Mouse (Mus musculus) cerebellum, adult 11-12 months (tissue): Measurements from ENCODE around the gene Dtx4.

Experiments used
- DNase-seq: peaks from one replicate; pipeline ENCODE4 v3.0.0; 2022

Dtx4 gene

GRCm38 (mm10) chr19:12465530-12466144 lies 35.6 kb downstream of the Dtx4 start:
- DNase-seq, result no peak

DNA sequence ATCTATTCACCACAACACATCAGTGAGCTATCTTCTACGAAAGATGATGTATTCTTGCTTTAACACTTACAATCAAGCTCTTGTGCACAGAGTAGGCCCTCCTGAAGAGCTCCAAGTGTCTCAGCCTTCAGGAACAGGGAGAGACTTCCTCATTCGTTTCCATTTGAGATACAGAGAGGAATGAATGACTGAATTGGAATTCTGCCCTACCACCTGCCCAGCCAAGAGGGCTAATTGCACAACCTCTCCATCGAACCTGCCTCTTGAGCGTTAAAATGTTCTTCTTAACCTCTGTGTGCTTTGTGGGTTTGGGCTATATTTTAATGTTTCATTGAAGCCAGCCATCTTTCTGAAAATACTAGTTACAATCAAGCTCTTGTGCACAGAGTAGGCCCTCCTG lies 36.6 kb downstream of the Dtx4 start:
- no peak for DNase-seq

- DNase-seq, result no peak
Observed at GRCm38 (mm10) chr19:12464127-12464526, 37.1 kb downstream of the Dtx4 start.

GRCm38 (mm10) chr19:12463722-12464035 lies 37.6 kb downstream of the Dtx4 start:
- DNase-seq, result no peak

DNA sequence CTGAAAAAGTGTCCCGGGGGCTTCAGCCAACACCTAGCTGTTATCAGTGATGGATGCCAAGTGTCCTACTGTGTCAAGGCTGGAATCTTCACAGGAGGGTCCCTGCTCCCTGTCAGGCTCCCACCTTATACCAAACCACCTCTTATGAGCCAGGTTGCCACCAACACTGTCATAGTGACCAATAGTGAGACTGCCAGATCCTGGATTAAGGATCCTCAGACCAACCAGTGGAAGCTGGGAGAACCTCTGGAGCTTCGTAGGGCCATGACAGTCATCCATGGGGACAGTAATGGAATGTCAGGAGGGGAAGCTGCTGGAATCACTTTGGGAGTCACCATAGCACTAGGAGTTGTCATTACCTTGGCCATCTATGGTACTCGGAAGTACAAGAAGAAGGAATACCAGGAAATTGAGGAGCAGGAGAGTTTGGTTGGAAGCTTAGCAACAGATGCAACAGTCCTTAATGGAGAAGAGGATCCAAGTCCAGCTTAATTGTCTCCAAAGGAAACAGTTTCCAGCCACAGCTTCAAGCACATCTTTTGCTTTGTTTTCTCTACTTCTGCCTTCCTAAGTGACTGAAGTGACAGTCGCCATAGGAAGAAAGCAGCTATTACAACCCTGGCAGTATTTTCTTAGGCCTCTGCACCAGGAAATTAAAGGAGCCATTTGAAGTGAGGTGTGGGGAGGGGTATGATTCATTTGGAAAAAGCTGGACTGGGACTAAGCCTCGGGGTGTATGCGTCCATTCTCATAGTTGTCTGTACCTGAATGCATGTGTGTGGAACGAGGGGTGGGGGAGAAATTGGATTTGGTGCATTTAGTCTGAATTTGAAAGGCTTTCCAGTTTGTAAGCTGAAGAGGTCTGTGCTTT lies 38.2 kb downstream of the Dtx4 start:
- no peak for DNase-seq

GRCm38 (mm10) chr19:12460282-12461249 lies 40.7 kb downstream of the Dtx4 start, which contains the start of gene Mpeg1:
Gene Mpeg1, plus strand, starts transcription at chr19:12460779.
- no peak for DNase-seq

DNA sequence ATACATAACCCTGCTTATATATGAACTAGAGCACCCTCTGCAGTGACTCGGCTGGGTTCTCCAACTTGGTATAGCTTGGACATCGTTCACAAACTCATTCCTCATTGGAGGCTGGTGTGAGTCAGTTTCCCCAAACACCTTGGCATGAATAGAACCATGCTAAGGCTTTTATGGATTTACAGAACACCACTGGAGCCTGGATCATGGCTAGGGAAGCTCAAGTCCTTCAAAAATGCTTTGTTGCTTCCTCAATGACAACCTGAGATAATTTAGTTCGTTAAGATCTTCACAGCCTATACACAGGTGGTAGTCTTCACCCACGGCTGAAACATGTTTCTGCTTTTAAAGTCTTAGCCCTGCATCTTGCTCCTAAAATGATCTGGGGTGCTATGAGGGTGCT lies 41.7 kb downstream of the Dtx4 start:
- DNase-seq, result no peak

DNA sequence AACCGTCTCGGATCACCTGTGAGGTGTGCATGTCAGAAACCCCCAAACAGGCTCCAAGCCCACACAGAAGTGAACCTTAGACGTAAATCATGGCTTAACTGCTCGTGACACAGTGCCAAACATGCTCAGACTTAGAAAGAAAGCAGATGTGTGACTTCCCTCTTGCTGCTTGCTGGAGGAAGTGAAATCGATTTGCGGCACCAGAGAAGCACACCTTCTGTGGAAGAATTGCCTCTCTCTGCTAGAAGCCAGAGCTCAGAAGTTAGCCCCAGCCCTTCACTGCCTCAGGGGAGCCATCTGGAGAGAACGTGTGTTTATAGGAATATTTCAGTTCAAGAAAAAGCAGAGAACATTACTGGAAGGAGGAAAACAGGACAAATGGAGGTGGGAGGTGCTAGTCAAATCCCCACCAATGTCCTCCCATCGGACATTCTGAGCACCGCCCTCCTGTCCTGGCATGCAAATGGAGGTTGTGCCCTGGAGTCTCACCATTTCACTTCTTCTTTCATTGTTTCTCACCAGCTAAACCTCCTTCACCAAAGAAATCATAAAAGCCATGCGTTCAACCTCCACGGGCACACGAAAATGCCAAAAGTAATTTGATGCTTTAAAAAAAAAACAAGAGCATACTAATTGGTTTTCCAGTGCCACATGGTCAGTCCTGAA lies 43.7 kb downstream of the Dtx4 start:
- no peak for DNase-seq

DNA sequence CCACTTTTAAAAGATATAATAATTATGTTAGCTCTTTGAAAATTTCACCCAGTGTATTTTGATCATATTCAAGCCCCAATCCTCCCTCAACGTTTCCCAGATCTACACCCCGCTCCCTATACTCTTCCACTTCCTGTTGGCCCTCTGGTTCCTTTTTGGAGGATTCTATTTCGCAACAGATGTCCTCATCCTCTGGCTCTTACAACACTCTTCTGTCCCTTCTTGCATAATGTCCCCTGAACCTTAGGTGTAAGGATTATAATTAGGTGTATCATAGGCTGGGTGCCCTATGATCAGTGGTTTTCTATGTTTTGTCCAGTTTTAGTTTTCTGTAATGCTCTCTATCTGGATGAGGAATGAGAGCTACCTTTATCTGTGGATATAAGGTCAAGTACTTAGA lies 56.2 kb downstream of the Dtx4 start:
- DNase-seq, result no peak

DNA sequence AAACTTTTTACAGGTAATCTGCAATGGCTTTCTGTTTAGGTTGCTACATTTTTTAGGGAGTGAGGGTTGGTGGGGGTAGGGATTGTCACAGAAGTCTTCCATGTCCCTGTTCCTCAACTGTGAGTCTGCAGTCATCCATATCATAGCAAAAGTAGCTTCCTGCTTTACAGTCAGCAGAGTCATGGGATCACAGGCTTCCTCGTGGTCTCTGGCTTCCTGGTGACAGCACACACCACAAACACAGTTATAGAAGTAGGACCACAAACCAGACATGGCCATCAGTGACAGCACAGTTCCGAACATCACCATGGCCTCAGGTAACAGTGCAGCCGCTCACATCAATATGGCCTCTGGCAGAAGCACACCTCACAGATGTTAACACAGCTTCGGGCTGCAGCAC lies 58.7 kb downstream of the Dtx4 start:
- no peak for DNase-seq

DNA sequence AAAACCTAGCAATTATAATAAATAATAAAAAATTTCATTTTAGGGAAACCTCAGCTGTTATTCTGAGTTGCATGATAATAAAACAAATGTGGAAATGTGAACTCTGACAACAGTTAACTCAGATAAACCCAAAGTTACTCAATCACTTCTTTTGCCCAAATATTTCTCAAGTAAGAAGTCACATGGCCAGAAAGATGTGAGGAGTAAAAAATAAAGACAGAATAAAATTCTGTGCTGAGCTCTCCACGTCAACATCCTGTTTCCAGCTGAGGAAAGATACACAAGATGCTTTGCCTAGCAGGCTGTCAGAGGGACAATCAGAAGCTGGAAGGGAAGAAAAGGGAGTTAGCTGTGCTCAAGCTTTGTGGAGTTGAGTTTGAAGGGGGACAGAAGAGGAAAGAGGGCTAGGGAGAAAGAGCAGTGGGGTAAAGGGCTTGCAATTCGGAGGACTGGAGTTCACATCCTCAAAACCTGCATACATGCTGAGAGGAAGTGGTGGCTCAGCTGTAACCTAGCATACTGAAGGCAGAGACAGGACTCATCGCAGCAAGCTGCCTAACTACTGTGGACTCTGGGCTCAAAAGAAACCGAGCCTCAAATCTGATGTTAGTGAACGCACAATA lies 61.0 kb downstream of the Dtx4 start:
- no peak for DNase-seq

GRCm38 (mm10) chr19:12439581-12439980 lies 61.7 kb downstream of the Dtx4 start:
- no peak for DNase-seq

DNA sequence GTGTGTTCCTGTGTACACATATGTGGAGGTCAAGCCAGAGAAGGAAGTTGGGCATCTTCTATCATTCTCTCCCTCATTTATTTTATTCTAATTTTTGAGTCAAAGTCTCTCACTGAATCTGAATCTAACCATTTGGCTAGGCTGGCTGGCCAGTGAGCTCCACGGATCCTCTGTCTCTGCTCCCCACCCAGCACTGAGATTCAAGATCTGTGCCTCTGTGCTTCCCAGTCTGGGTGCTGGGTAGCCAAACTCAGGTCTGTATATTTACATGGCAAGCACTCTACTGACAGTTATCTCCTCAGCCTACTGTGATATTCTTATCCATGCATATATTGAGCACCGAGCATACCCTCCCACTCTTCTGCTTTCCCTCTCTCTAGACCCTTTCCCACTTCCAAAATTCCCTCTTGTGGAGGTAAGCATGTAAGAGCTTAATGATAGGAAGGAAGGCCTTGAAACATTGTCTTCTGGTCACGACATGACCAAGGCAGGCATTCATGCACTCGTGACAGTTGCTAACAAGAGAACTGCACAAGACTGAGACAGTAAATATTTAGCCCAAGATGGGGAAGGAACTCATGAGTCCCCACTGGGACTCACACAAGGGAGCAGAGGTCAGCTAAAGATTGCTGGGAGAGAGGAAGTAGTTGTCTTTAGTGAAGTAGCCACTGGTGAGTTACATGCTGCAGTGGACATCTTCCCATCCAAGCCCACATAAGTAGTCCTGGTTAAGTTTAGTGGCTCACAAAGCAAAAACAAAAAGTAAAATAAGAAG lies 65.3 kb downstream of the Dtx4 start:
- DNase-seq, result no peak

GRCm38 (mm10) chr19:12435011-12435416 lies 66.2 kb downstream of the Dtx4 start:
- no peak for DNase-seq

DNA sequence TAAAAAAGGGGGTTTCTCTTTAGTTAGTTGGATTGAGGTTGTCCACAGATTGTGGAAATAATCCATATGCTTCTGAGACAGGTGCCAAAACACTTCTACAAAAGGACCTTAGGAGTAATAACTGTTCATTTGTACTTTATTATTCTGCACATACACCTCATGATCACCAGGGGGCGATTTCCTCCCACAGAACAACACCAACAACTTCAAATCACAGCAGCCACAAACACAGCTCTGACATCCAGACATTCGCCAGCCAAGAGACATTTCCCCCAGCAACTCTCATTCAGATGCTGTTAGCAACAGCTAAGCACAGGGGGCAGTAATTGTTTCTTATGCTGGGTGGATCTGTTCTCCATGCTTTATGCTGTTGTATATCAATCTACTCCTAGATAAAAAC lies 68.2 kb downstream of the Dtx4 start:
- peak; percentile 6 for DNase-seq

- no peak for DNase-seq
Observed at GRCm38 (mm10) chr19:12427605-12428004, 73.6 kb downstream of the Dtx4 start, which contains the start of gene Pfpl. Gene Pfpl, plus strand, starts transcription at chr19:12427905.

DNA sequence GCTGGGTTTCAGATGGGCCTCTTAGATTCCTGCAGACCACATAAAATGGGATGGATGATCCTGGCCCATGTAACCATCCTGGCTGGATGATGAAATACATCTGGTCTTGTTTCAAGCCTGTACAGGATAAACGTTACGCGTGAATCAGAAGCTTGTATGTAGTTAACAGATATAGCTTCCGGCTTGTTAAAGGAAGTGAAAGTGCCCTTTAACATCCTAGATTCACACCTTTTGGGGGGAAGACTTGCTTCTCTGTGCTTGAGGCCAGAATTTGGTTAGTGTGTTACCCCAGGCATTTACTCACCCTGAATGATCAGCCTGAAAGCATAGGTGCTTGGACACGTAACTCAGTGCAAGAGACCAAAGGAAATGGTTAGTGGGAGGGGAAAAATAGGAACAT lies 74.2 kb downstream of the Dtx4 start:
- no peak for DNase-seq

DNA sequence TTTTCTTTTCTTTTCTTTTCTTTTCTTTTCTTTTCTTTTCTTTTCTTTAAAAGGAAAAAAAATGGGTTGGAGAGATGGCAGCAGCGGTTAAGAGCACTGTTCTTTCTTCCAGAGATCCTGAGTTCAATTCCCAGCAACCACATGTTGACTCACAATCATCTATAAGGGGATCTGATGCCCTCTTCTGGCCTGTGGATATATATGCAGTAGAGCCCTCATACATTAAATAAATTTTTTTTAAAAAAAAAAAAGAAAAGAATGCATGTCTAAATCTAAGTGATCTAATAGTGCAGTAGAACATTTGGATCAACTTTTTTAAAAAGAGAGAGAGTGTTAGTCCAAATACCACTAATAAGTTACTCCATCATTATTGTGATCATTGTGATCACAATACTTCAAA lies 79.6 kb downstream of the Dtx4 start:
- DNase-seq, result no peak

DNA sequence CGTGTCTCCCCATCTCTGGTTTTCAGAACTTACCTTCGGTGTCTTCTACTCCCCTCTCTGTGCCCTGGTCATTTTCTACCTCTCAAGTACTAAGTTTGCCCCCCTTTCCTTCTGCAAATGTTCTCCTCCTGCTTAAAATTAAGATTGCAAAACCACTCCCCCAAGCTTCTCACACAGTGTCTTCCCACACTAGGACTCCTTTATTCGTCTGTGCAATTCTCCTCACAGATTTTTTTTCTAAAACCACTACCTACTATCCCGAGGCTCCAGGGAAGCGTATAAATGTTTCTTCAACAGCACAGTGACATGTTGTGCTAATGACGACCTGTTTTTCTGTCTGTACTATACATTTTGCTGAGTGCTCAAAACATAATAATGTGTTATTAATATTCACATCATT lies 80.7 kb downstream of the Dtx4 start:
- no peak for DNase-seq

DNA sequence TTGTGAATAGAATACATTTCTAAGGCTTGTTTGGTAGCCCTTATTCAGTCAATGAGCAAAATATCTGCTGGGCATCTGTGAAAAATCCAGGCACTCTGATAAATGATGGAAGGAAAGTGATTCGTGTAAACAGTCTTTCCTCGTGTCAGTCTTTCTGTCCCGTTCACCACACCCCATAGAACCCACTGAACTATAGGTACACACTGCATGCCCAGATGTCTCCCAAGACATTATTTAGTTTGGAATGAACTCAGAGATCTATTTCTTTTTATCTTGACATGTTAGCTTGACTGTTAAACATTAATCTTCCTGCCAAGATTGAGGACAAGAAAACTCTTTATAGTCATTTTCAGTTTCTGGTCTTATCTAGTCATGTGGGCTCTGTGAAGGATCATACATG lies 82.9 kb downstream of the Dtx4 start:
- DNase-seq, result no peak

GRCm38 (mm10) chr19:12417361-12417760 lies 83.9 kb downstream of the Dtx4 start, which contains the start of gene Olfr1441:
Gene Olfr1441, plus strand, starts transcription at chr19:12417433.
- no peak for DNase-seq
